Mouse (Mus musculus) erythroid progenitor cell, adult 5-6 weeks (primary cell): Measurements from ENCODE around the gene Eif4e2. TPM values are rescaled to one million over a fixed set of nuclear protein-coding genes. Genes with fewer than 3 reads are reported as not detected.

Experiments used
- ATAC-seq: replicated peaks from 2 replicates; pipeline ENCODE4 v1.8.0; 2016; ENCODE audit warnings: moderate number of reproducible peaks, mild to moderate bottlenecking, moderate TSS enrichment, inconsistent platforms; ENCODE audit not compliant: poor library complexity, low FRiP score, severe bottlenecking
- total RNA-seq, 2 experiments: library from RNA; stranded (forward) in 1 of 2; stranded (reverse) in 1 of 2; fragments of 150-400 nt in 1 of 2; fragments of 186-747, 209-891 nt in 1 of 2; gene quantifications; 2 replicates each; pipeline versions ENCODE4 v1.2.3 to v1.2.4; 2015 to 2017; ENCODE audit warnings: low replicate concordance in 2 of 2

Eif4e2 gene
- total RNA-seq, 2 experiments from 2014 or later, result 29.3 to 49.9 TPM

GRCm38 (mm10) chr1:87281599-87282412 lies 68.1 kb downstream of the Eif4e2 start:
- no peak for ATAC-seq

- no peak for ATAC-seq
Measured at GRCm38 (mm10) chr1:87282413-87282788, 68.7 kb downstream of the Eif4e2 start.

- ATAC-seq, result no peak
Measured at GRCm38 (mm10) chr1:87283410-87283960, 69.8 kb downstream of the Eif4e2 start.

GRCm38 (mm10) chr1:87287105-87287504 lies 73.4 kb downstream of the Eif4e2 start:
- ATAC-seq, result no peak

Other genes starting within 250 kb of the Eif4e2 start
- gene Alppl2, start 124.0 kb upstream of the Eif4e2 start, total RNA-seq (2015; ENCODE audit: low replicate concordance), result not detected in 2 replicates
- gene Alppl2, start 124.0 kb upstream of the Eif4e2 start, total RNA-seq (2017; ENCODE audit: low replicate concordance), result not detected in 2 replicates
- gene Alpi, start 112.3 kb upstream of the Eif4e2 start, total RNA-seq (2015; ENCODE audit: low replicate concordance), result not detected in 2 replicates
- not detected in 2 replicates for gene Alpi, start 112.3 kb upstream of the Eif4e2 start, total RNA-seq (2017; ENCODE audit: low replicate concordance)
- not detected in 2 replicates for gene Akp3, start 88.9 kb upstream of the Eif4e2 start, total RNA-seq (2015; ENCODE audit: low replicate concordance)
- not detected in 2 replicates for gene Akp3, start 88.9 kb upstream of the Eif4e2 start, total RNA-seq (2017; ENCODE audit: low replicate concordance)
- not detected in 2 replicates for gene Ecel1, start 57.4 kb upstream of the Eif4e2 start, total RNA-seq (2015; ENCODE audit: low replicate concordance)
- gene Ecel1, start 57.4 kb upstream of the Eif4e2 start, total RNA-seq (2017; ENCODE audit: low replicate concordance), result not detected in 2 replicates
- not detected in 2 replicates for gene Prss56, start 30.6 kb upstream of the Eif4e2 start, total RNA-seq (2015; ENCODE audit: low replicate concordance)
- not detected in 2 replicates for gene Prss56, start 30.6 kb upstream of the Eif4e2 start, total RNA-seq (2017; ENCODE audit: low replicate concordance)
- gene Chrnd, start 23.3 kb upstream of the Eif4e2 start, total RNA-seq (2015; ENCODE audit: low replicate concordance), result not detected in 2 replicates
- gene Chrnd, start 23.3 kb upstream of the Eif4e2 start, total RNA-seq (2017; ENCODE audit: low replicate concordance), result not detected in 2 replicates
- gene Chrng, start 9.3 kb upstream of the Eif4e2 start, total RNA-seq (2015; ENCODE audit: low replicate concordance), result not detected in 2 replicates
- not detected in 2 replicates for gene Chrng, start 9.3 kb upstream of the Eif4e2 start, total RNA-seq (2017; ENCODE audit: low replicate concordance)
- gene Efhd1, start 50.4 kb downstream of the Eif4e2 start, total RNA-seq (2015; ENCODE audit: low replicate concordance), result not detected in 2 replicates
- 1.8 TPM in 1 of 2 replicates, not detected in the other for gene Efhd1, start 50.4 kb downstream of the Eif4e2 start, total RNA-seq (2017; ENCODE audit: low replicate concordance)
- 84.0 and 90.5 TPM in 2 replicates for gene Gigyf2, start 113.1 kb downstream of the Eif4e2 start, total RNA-seq (2015; ENCODE audit: low replicate concordance)
- 159 and 162 TPM in 2 replicates for gene Gigyf2, start 113.1 kb downstream of the Eif4e2 start, total RNA-seq (2017; ENCODE audit: low replicate concordance)
- not detected in 2 replicates for gene Kcnj13, start 180.8 kb downstream of the Eif4e2 start, total RNA-seq (2015; ENCODE audit: low replicate concordance)
- not detected in 2 replicates for gene Kcnj13, start 180.8 kb downstream of the Eif4e2 start, total RNA-seq (2017; ENCODE audit: low replicate concordance)